Mouse (Mus musculus) induced T-regulatory cell, adult 2 months (primary cell): ENCODE results near the gene Ncbp3.

Source experiments
- DNase-seq: peaks from one replicate; pipeline ENCODE4 v3.0.0-alpha.2; 2012; ENCODE audit warnings: low read depth

The Ncbp3 gene

GRCm38 (mm10) chr11:73087700-73088480 is 40.3 kb downstream of the Ncbp3 start:
- no peak for DNase-seq

GRCm38 (mm10) chr11:73090283-73090682 is 42.7 kb downstream of the Ncbp3 start, which contains the start of gene Itgae:
Gene Itgae, plus strand, starts transcription at chr11:73090583.
- DNase-seq, result peak; percentile 72

- peak; percentile 54 for DNase-seq
Observed at GRCm38 (mm10) chr11:73090826-73091225, 43.2 kb downstream of the Ncbp3 start.

GRCm38 (mm10) chr11:73092057-73092456 is 44.5 kb downstream of the Ncbp3 start:
- peak; percentile 50 for DNase-seq

- DNase-seq, result peak; percentile 64
Observed at GRCm38 (mm10) chr11:73092877-73093276, 45.3 kb downstream of the Ncbp3 start.

GRCm38 (mm10) chr11:73094231-73094995 is 46.8 kb downstream of the Ncbp3 start:
- DNase-seq, result peak; percentile 82

- DNase-seq, result peak; percentile 64
Observed at GRCm38 (mm10) chr11:73098860-73099259, 51.3 kb downstream of the Ncbp3 start.

GRCm38 (mm10) chr11:73099976-73100750 is 52.6 kb downstream of the Ncbp3 start:
- peak; percentile 87 for DNase-seq

GRCm38 (mm10) chr11:73101308-73101707 is 53.7 kb downstream of the Ncbp3 start:
- DNase-seq, result peak; percentile 75

- DNase-seq, result peak; percentile 70
Observed at GRCm38 (mm10) chr11:73105246-73105645, 57.7 kb downstream of the Ncbp3 start.

- DNase-seq, result peak; percentile 58
Observed at GRCm38 (mm10) chr11:73107358-73107757, 59.8 kb downstream of the Ncbp3 start.

- peak; percentile 71 for DNase-seq
Observed at GRCm38 (mm10) chr11:73108195-73108897, 60.8 kb downstream of the Ncbp3 start.

- no peak for DNase-seq
Observed at GRCm38 (mm10) chr11:73108898-73109625, 61.5 kb downstream of the Ncbp3 start.

- DNase-seq, result peak; percentile 23
Observed at GRCm38 (mm10) chr11:73109941-73110340, 62.4 kb downstream of the Ncbp3 start.

- no peak for DNase-seq
Observed at GRCm38 (mm10) chr11:73111414-73111813, 63.8 kb downstream of the Ncbp3 start.

- DNase-seq, result no peak
Observed at GRCm38 (mm10) chr11:73126495-73126894, 78.9 kb downstream of the Ncbp3 start.

GRCm38 (mm10) chr11:73131020-73131419 is 83.4 kb downstream of the Ncbp3 start:
- DNase-seq, result peak; percentile 81

GRCm38 (mm10) chr11:73132999-73133398 is 85.4 kb downstream of the Ncbp3 start:
- peak; percentile 71 for DNase-seq

GRCm38 (mm10) chr11:73134222-73134621 is 86.6 kb downstream of the Ncbp3 start:
- no peak for DNase-seq

- DNase-seq, result peak; percentile 74
Observed at GRCm38 (mm10) chr11:73136587-73136986, 89.0 kb downstream of the Ncbp3 start.

GRCm38 (mm10) chr11:73137116-73137515 is 89.5 kb downstream of the Ncbp3 start:
- DNase-seq, result peak; percentile 68
